Mouse (Mus musculus): ENCODE data around the gene Msln.
"Not testable (repeated sequence)": the region's sequence is repeated elsewhere in the genome, so short reads cannot be mapped to it uniquely, and the experiment has no call there.

DNA sequence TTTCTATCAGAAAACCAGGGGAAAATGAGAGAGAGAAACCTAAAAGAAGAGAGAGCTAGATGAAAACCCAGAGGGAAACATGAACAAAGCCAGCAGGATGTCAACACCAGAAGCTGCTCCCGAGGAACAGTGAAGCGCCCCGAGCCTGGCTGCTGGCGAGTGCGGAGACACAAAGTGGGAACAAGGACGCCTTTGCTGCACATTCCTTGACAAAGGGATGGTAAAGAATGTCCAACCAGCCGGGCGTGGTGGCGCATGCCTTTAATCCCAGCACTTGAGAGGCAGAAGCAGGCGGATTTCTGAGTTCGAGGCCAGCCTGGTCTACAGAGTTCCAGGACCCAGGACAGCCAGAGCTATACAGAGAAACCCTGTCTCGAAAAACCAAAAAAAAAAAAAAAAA, 12.7 kb downstream of the Msln start:
- not testable (repeated sequence) for TF ChIP-seq POLR2A (IDR thresholded peaks at IDR 0.05; ENCODE audit: low read depth, low read length); CTCF (IDR thresholded peaks at IDR 0.05; ENCODE audit: borderline replicate concordance, insufficient read depth, low read length)

Data from embryonic fibroblast, embryonic 13.5 days (primary cell).